Mouse (Mus musculus) spleen, postnatal 4 days (tissue): ENCODE data around the gene Kri1.
"Not testable (repeated sequence)": the region's sequence is repeated elsewhere in the genome, so short reads cannot be mapped to it uniquely, and the experiment has no call there.

Experiments
- DNase-seq, 2 experiments: peaks; one replicate each; pipeline ENCODE4 v3.0.0; 2022; ENCODE audit warnings: low spot score in 2 of 2

Kri1 gene

DNA sequence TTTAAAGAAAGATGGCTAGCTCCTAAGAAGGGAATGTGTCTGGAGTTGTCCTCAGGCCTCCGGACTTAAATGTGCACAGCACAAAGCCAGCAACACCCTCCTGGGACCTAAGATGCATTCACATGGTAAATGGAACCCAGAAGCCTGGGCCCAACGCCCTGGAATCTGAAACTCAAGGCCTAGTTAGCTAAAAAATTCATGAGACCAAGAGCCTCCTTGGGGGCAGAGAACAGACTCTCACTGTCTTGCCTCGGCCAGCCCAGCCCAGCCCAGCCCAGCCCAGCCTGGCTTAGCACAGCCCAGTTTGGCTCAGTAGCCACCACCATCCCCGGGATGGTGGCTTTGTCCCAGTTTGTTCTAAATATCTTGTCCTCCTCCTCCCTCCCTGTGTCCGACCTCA lies 27.7 kb upstream of the Kri1 start:
- no peak for DNase-seq

DNA sequence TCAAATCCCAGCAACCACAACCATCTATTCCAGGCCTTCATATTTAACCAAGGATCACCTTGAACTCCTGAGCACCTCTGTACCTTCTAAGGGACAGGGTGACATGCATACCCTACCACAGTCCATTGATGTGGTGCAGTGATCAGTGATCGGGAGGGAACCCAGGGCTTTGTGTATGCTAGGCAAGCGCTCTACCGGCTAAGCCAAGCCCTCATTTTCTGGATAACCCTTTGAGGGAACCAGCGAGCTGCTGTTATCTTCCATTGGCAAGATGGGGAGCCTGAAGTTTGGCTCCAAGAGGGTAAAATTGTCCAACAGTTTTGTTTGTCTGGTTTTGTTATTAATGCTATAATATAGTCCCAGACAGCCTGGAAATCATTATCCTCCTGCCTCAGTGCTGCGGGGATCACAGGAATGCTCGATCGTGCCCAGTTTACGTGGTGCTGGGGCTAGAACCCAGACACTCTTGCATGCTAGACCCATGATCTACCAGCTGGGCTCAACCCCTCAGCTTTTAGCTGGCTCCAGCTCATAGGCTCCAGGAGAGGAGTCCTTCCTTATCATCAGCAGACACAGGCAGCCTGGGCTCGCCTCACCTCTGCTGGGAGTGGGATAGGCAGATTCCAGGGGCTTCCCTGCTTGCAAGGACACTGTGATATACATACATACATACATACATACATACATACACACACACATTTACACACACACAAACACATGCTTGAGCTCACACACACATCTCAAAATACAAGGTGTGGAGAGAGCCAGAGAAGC lies 26.8 kb upstream of the Kri1 start:
- peak in 1 of 2 experiments; percentile 57 for DNase-seq

DNA sequence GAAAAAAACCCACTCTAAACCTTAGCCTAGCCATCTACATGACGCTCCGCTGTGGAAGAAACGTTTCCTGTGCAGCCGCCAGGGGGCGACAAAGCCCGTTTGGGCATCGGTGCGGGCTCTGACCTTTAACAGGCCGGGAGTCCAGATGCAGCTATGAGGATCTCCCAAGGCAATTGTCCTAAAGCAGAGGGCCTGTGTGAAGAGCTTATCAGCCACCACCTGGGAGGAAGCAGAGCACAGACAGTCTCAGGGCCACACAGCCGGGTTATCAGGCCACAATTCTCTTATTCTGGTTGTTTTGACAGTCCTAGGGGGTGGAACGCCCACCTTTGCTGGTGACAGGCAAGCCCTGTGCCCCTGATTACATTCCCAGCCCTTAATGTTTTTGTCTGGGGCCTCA lies 25.6 kb upstream of the Kri1 start:
- DNase-seq = peak; percentile 92 to 99

GRCm38 (mm10) chr9:21312134-21312533 lies 24.4 kb upstream of the Kri1 start, which contains the start of gene Ap1m2:
Gene Ap1m2, minus strand, starts transcription at chr9:21312337.
- no peak for DNase-seq

DNA sequence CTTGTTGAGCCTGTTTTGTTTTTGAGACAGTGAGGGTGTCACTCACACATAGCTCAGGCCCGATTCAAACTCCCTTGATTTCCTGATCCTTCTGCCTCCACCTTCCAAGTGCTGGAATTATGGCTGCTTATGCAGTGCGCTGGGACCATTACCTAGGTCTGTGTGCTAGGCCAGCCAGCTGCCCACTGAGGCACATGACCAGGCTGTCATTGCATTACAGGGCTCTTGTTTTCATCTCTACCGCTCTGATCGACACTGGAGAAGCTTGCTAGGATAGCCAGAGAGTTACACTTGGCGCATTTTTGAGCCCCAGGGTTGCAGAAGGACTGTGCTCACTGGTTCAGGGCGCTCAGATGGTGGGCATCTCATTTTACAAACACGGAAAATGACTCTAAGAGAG lies 23.9 kb upstream of the Kri1 start:
- DNase-seq = no peak

- no peak for DNase-seq
These were observed 21.5 kb upstream of the Kri1 start for GRCm38 (mm10) chr9:21309150-21309741.

DNA sequence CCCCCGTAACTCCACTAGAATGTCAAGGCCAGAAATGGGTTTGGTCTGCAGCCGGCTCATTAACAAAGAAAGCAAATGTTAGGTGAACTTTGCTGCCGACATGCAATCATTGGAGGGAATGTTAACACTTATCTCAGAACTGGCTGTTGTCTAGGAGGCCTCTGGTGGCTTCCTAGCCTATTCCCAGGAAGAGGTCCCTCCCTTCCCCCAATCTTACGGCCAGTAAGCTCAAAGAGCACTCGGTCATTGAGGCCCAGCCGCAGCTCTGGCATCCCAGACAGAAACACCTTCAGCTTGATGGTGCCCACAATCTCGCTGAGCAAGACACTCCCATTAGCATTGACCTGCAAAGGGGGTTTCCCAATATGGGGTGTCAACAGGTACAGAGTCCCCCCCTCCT lies 17.3 kb upstream of the Kri1 start:
- no peak for DNase-seq

GRCm38 (mm10) chr9:21299014-21299413 lies 11.2 kb upstream of the Kri1 start:
- no peak for DNase-seq

DNA sequence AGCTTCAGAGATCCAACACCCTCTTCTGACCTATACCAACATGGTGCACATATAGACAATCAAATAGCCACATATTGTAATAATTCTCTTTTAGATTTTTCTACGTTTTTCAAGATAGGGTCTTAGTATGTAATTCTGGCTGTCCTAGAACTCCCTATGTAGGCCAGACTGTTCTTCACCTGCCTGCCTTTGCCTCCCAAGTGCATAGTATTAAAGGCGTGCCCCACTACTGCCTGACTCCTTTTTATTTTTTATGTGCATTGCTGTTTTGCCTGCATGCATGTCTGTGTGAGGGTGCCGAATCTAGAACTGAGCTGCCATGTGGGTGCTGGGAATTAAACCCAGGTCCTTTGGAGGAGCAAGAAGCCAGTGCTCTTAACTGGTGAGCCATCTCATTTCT lies 4.5 kb upstream of the Kri1 start:
- DNase-seq = no peak

DNA sequence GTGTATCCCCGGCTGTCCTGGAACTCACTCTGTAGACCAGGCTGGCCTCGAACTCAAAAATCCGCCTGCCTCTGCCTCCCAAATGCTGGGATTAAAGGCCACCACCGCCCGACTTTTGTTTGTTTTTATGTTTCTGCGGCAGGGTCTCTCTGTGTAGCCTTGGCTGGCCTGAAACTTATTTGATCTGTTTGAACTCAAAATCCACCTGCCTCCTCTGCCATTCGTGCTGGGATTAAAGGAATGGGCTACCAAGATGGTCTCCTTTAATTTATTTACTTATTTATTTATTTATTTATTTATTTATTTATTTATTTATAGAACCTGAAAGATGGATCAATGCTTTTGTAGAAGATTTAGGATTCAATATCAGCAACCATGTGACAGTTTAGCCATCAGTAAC lies 4.1 kb upstream of the Kri1 start:
- DNase-seq = not testable (repeated sequence)

DNA sequence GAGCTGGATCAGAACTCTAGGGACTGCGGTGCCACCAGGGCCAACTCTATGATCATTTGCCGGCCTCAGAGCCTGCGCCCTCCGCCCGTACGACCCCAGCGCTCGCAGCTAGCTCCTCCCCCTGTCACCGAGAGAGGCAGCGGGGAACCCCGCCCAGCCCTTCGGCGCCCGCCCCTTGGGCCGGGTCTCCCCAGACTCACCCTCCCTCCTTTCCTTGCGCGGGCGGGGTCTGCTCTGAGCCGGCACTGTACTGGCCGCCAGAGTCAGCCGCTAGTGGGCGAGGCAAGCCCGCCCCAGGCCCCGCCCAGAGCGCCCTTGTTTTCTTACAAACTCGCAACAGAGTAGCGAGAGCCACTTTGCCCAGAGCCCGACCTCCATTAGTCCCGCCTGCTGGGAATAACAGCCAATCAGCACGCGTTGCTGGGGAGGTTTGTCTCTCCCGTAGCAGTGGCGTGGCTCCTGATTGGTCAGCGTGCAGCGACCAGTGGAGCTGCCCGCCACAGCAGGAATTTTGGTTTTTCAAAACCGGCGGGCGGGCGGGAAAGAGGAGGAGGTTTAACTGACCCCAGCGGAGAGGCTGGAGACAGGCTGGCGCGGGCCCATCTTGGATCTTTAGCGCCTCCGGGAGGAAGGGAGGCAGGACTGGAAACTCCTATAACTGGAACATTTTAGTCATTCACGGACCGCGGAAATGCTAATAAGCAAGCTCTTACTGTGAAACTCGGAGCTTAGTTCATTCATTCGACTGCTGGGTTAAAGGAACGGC lies 3.4 kb upstream of the Kri1 start, which contains the start of gene Cdkn2d:
Gene Cdkn2d, minus strand, starts transcription at position 386 of the 766 bp plus-strand sequence.
- peak; percentile 100 for DNase-seq

- peak in 1 of 2 experiments; percentile 88 for DNase-seq
These were observed 2.8 kb upstream of the Kri1 start for GRCm38 (mm10) chr9:21290589-21290988.

GRCm38 (mm10) chr9:21289337-21289671 lies 1.5 kb upstream of the Kri1 start:
- DNase-seq = no peak

- peak in 1 of 2 experiments; percentile 79 for DNase-seq
These were observed 901 bp upstream of the Kri1 start for GRCm38 (mm10) chr9:21288404-21289336.

DNA sequence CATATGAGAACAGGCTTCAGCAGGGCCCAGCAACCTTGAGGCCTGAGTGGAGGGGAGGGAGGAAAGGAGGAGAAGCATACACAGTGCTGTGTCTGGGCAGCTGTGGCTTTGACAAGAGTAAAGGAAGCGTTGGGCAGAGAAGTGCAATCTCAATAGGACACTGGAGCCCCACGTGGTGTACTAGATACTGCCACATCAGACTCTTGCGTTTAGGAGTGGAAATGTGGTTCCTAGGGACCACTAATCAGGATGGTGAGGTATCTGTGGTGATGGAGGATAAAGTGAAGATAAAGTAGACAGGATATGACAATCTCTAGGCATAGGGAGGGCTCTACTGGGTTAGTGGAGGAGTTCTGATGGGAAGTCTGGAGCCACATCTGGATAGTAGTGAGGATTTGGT lies 1.0 kb downstream of the Kri1 start:
- no peak for DNase-seq

- DNase-seq = no peak
These were observed 3.8 kb downstream of the Kri1 start for GRCm38 (mm10) chr9:21283994-21284393.

- DNase-seq = no peak
These were observed 4.2 kb downstream of the Kri1 start for GRCm38 (mm10) chr9:21283591-21283990.

DNA sequence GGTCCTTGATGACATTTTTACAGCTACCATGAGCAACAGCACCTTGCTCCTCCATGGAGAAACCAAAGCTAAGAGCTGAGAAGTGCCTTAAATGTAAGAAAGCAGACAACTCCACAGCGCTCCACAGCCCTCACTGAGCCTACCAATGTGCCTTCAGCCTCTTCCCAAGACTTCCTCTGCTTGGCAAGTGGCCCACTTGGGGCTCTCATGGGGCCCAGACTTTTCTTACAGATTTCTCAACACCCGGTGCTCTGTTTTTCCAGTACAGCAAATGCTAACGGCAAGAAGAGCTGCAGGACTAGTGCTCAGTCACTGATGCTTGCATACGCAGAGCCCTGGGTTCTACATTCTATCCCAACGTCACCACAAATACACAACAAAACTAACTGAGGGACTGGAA lies 10.0 kb downstream of the Kri1 start:
- DNase-seq = no peak

DNA sequence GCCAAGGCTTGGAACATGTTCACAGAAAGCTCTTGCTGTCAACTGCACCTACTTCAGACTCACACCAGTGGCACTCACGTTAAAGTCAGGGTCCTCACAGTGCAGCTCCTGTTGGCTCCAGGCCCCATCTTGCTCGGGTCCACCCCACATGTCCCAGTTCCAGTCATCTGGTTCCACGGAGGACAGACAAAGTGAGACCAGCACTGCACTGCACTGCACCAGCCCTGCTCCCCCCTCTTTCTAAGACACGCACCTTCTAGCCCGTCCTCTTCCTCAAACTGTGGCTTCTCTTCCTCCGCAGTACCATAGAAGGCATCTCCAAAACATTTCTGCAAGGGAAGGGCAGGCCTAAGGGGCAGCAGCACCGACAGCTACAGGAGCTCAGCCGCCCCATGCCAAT lies 11.5 kb downstream of the Kri1 start:
- no peak for DNase-seq

DNA sequence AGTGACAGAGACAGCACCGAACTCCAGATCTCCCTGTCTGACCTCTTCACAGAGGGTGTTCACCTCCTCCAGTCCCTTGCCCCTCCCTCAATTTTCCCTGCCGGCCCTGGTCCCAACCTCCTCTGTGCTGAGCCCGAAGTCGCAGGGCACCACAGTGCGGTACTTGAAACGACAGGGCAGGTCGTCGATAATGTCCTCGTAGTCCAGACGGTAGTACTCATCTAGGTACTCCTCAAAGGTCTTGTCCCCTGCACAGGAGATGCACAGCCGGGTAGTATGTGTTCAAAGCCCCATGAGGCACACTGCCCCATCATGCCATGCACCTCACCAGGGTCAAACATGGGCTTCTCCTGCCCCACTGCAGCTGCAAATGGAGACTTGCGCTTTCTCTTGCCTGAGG lies 12.0 kb downstream of the Kri1 start:
- DNase-seq = no peak

GRCm38 (mm10) chr9:21275013-21275710 lies 12.6 kb downstream of the Kri1 start:
- no peak for DNase-seq
